Mouse (Mus musculus): ENCODE measurements around the gene Ptprcap. TPM values are rescaled to one million over a fixed set of nuclear protein-coding genes. Genes with fewer than 3 reads are reported as not detected.
A peak's percentile ranks its signal among the peaks of the same experiment; 100 is the strongest.

Ptprcap gene
- total and polyA plus RNA-seq, 2 experiments = 1.7 to 8.2 TPM

GRCm38 (mm10) chr19:4191528-4192250 lies 38.3 kb downstream of the Ptprcap start, which contains the start of gene Ppp1ca:
TSS of gene Ppp1ca (plus strand) at chr19:4192065.
- Histone ChIP-seq H3K9ac (ENCODE audit: low read depth, low read length) (peak within 1 kb of the TSS; percentile 96), H3K27ac (replicated peaks; ENCODE audit: insufficient read depth, low read depth, low read length) (peak within 1 kb of the TSS; percentile 73), H3K27me3 (ENCODE audit: control insufficient read depth, insufficient read depth, low read length) (no peaks in the 10 kb centered on the region), H3K4me3 (ENCODE audit: insufficient read depth, low read depth, low read length) (peak within 1 kb of the TSS; percentile 96), H3K79me2 (ENCODE audit: control insufficient read depth, insufficient read depth, low read length) (peaks cover 14% of the 10 kb centered on the region), H3K4me1 (ENCODE audit: control insufficient read depth, insufficient read depth, low read length) (peaks cover 30% of the 10 kb centered on the region), H3K36me3 (ENCODE audit: control insufficient read depth, insufficient read depth, low read length) (peaks cover 6% of the 10 kb centered on the region; the same call in 1 of the 2 replicates)
- peak; percentile 72 for DNase-seq (ENCODE audit: extremely low read depth, low read depth, low spot score)
- WGBS = 7% methylated on average over 35 of the region's 47 CpGs
- peak; percentile 90 for TF ChIP-seq POLR2A (IDR thresholded peaks at IDR 0.05; ENCODE audit: extremely low read depth, insufficient read depth, low read length)
- peak; percentile 72 for TF ChIP-seq CTCF (IDR thresholded peaks at IDR 0.05; ENCODE audit: low read depth, low read length)

- TF ChIP-seq POLR2A (IDR thresholded peaks at IDR 0.05; ENCODE audit: extremely low read depth, insufficient read depth, low read length) (no peak), CTCF (IDR thresholded peaks at IDR 0.05; ENCODE audit: low read depth, low read length) (no peak)
- Histone ChIP-seq H3K4me1 (ENCODE audit: control insufficient read depth, insufficient read depth, low read length) (peaks cover 33% of the 10 kb centered on the region), H3K79me2 (ENCODE audit: control insufficient read depth, insufficient read depth, low read length) (peaks cover 14% of the 10 kb centered on the region), H3K36me3 (ENCODE audit: control insufficient read depth, insufficient read depth, low read length) (peaks cover 6% of the 10 kb centered on the region; the same call in 1 of the 2 replicates), H3K9ac (ENCODE audit: low read depth, low read length) (peak overlapping the region; percentile 96), H3K4me3 (ENCODE audit: insufficient read depth, low read depth, low read length) (peak overlapping the region; percentile 96), H3K27me3 (ENCODE audit: control insufficient read depth, insufficient read depth, low read length) (no peaks in the 10 kb centered on the region), H3K27ac (replicated peaks; ENCODE audit: insufficient read depth, low read depth, low read length) (peak overlapping the region; percentile 73)
- 1% methylated on average over 49 of the region's 52 CpGs for WGBS
- no peak for DNase-seq (ENCODE audit: extremely low read depth, low read depth, low spot score)
Measured at GRCm38 (mm10) chr19:4192251-4192985, 39.0 kb downstream of the Ptprcap start.

- 62% methylated on average over 6 of the region's 6 CpGs for WGBS
- peak overlapping the region; percentile 96 for H3K9ac ChIP-seq (ENCODE audit: low read depth, low read length)
Measured at GRCm38 (mm10) chr19:4193129-4193528, 39.7 kb downstream of the Ptprcap start.

GRCm38 (mm10) chr19:4194021-4194724 lies 40.8 kb downstream of the Ptprcap start:
- Histone ChIP-seq H3K4me3 (ENCODE audit: insufficient read depth, low read depth, low read length) (no peak overlapping the region), H3K27ac (replicated peaks; ENCODE audit: insufficient read depth, low read depth, low read length) (no peak overlapping the region), H3K79me2 (ENCODE audit: control insufficient read depth, insufficient read depth, low read length) (peaks cover 14% of the 10 kb centered on the region), H3K27me3 (ENCODE audit: control insufficient read depth, insufficient read depth, low read length) (no peaks in the 10 kb centered on the region), H3K36me3 (ENCODE audit: control insufficient read depth, insufficient read depth, low read length) (peaks cover 6% of the 10 kb centered on the region; the same call in 1 of the 2 replicates), H3K9ac (ENCODE audit: low read depth, low read length) (no peak overlapping the region), H3K4me1 (ENCODE audit: control insufficient read depth, insufficient read depth, low read length) (peaks cover 33% of the 10 kb centered on the region)
- no peak for TF ChIP-seq POLR2A (IDR thresholded peaks at IDR 0.05; ENCODE audit: extremely low read depth, insufficient read depth, low read length)
- TF ChIP-seq CTCF (IDR thresholded peaks at IDR 0.05; ENCODE audit: low read depth, low read length) = no peak
- 82% methylated on average over 8 of the region's 8 CpGs for WGBS
- no peak for DNase-seq (ENCODE audit: extremely low read depth, low read depth, low spot score)

More at GRCm38 (mm10) chr19:4193129-4193528, 39.7 kb downstream of the Ptprcap start:
- no peak for DNase-seq (ENCODE audit: extremely low read depth, low read depth, low spot score)
- Histone ChIP-seq H3K79me2 (ENCODE audit: control insufficient read depth, insufficient read depth, low read length) (peaks cover 14% of the 10 kb centered on the region), H3K36me3 (ENCODE audit: control insufficient read depth, insufficient read depth, low read length) (peaks cover 6% of the 10 kb centered on the region; the same call in 1 of the 2 replicates), H3K27me3 (ENCODE audit: control insufficient read depth, insufficient read depth, low read length) (no peaks in the 10 kb centered on the region), H3K27ac (replicated peaks; ENCODE audit: insufficient read depth, low read depth, low read length) (no peak overlapping the region), H3K4me1 (ENCODE audit: control insufficient read depth, insufficient read depth, low read length) (peaks cover 33% of the 10 kb centered on the region), H3K4me3 (ENCODE audit: insufficient read depth, low read depth, low read length) (no peak overlapping the region; the same call in none of the 2 replicates)
- no peak for TF ChIP-seq POLR2A (IDR thresholded peaks at IDR 0.05; ENCODE audit: extremely low read depth, insufficient read depth, low read length)
- TF ChIP-seq CTCF (IDR thresholded peaks at IDR 0.05; ENCODE audit: low read depth, low read length) = no peak

DNA sequence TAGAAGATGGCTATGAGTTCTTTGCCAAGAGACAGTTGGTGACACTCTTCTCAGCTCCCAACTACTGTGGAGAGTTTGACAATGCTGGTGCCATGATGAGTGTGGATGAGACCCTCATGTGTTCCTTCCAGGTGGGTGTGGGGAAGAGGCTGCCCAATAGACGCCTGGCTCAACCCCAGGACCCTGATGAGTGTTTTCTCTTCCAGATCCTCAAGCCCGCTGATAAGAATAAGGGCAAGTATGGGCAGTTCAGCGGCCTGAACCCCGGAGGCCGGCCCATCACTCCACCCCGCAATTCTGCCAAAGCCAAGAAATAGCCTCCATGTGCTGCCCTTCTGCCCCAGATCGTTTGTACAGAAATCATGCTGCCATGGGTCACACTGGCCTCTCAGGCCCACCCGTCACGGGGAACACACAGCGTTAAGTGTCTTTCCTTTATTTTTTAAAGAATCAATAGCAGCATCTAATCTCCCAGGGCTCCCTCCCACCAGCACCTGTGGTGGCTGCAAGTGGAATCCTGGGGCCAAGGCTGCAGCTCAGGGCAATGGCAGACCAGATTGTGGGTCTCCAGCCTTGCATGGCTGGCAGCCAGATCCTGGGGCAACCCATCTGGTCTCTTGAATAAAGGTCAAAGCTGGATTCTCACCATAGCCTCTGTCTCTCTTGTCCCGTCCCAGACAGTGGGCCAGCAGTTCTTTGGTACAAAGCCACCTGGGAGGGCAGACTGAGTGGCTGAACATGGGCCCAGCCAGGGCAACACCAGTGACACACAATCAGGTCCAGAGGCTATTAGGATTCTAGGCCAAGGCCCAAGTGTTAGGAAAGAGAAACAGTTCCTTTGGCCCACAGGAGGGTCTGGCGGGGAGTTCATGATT lies 41.6 kb downstream of the Ptprcap start:
- Histone ChIP-seq H3K79me2 (ENCODE audit: control insufficient read depth, insufficient read depth, low read length) (peaks cover 14% of the 10 kb centered on the region), H3K27ac (replicated peaks; ENCODE audit: insufficient read depth, low read depth, low read length) (peak overlapping the region; percentile 20), H3K4me3 (ENCODE audit: insufficient read depth, low read depth, low read length) (no peak overlapping the region), H3K9ac (ENCODE audit: low read depth, low read length) (no peak overlapping the region), H3K4me1 (ENCODE audit: control insufficient read depth, insufficient read depth, low read length) (peaks cover 33% of the 10 kb centered on the region), H3K36me3 (ENCODE audit: control insufficient read depth, insufficient read depth, low read length) (peaks cover 6% of the 10 kb centered on the region; the same call in 1 of the 2 replicates), H3K27me3 (ENCODE audit: control insufficient read depth, insufficient read depth, low read length) (no peaks in the 10 kb centered on the region)
- TF ChIP-seq CTCF (IDR thresholded peaks at IDR 0.05; ENCODE audit: low read depth, low read length) = no peak
- no peak for TF ChIP-seq POLR2A (IDR thresholded peaks at IDR 0.05; ENCODE audit: extremely low read depth, insufficient read depth, low read length)
- 25% methylated on average over 12 of the region's 12 CpGs for WGBS
- peak; percentile 94 for DNase-seq (ENCODE audit: extremely low read depth, low read depth, low spot score)

Data from liver, adult 2 months (tissue).